9 mouse cellular contexts compared by ENCODE assay signal in genomic region chr17:29759963-29760362, GRCm38 (mm10). TPM values are rescaled to one million over a fixed set of nuclear protein-coding genes. Genes with fewer than 3 reads are reported as not detected.
DNase-seq lines count a peak whose midpoint lies in the region; ATAC-seq and TF ChIP-seq lines count a peak whose summit lies in the region.
"Had no signal": no experiment of that assay in that cellular context is flagged by ENCODE, and none has a peak within 500 bp of the region (broad histone marks: within the 10 kb centered on the region; RNA-seq: fewer than 3 reads in every experiment).

No protein-coding gene starts in this region.

- no peaks in the 10 kb centered on the region for H3K27me3 ChIP-seq in heart, adult 2 months (ENCODE audit: control insufficient read depth, insufficient read depth, low read length)
- H3K27me3 ChIP-seq in heart, embryonic 11.5 days (ENCODE audit: control insufficient read depth, insufficient read depth, low read length): no peaks in the 10 kb centered on the region
- no peaks in the 10 kb centered on the region for H3K27me3 ChIP-seq in testis, adult 2 months (ENCODE audit: control insufficient read depth, insufficient read depth, low read length)
- H3K27me3 ChIP-seq in intestine, embryonic 16.5 days (replicated peaks; ENCODE audit: control insufficient read depth, insufficient read depth, low read length): no peaks in the 10 kb centered on the region

- no peaks in the 10 kb centered on the region for H3K36me3 ChIP-seq in heart, adult 2 months (ENCODE audit: control insufficient read depth, insufficient read depth, low read length)
- no peaks in the 10 kb centered on the region for H3K36me3 ChIP-seq in heart, embryonic 11.5 days (ENCODE audit: control insufficient read depth, insufficient read depth, low read length)
- no peaks in the 10 kb centered on the region for H3K36me3 ChIP-seq in testis, adult 2 months (ENCODE audit: control insufficient read depth, insufficient read depth, low read length)
- H3K36me3 ChIP-seq in intestine, embryonic 16.5 days (ENCODE audit: control insufficient read depth, insufficient read depth, low read length): no peaks in the 10 kb centered on the region

- H3K9ac ChIP-seq in heart, adult 2 months (ENCODE audit: low read depth, low read length): no peak overlapping the region
- no peak overlapping the region for H3K9ac ChIP-seq in heart, embryonic 11.5 days (ENCODE audit: low read depth, low read length)
- H3K9ac ChIP-seq in intestine, embryonic 16.5 days (ENCODE audit: low read depth, low read length): no peak overlapping the region

- TF ChIP-seq EP300 in heart, adult 2 months (IDR thresholded peaks at IDR 0.05; ENCODE audit: insufficient read depth, low read depth, low read length): no peak

- ATAC-seq in heart, embryonic 11.5 days (replicated peaks; ENCODE audit: insufficient number of reproducible peaks, low FRiP score, low TSS enrichment): no peak
- ATAC-seq in intestine, embryonic 16.5 days: no peak
- no peak for ATAC-seq in megakaryocyte-erythroid progenitor cell, adult 5-6 weeks (replicated peaks; ENCODE audit: low FRiP score, low TSS enrichment, poor library complexity, severe bottlenecking)

- DNase-seq in heart, adult 2 months: peak; percentile 22 to 46
- no peak for DNase-seq in testis, postnatal 14 days (ENCODE audit: low spot score)
- peak; percentile 42 for DNase-seq in heart, postnatal 4 days
- no peak for DNase-seq in thymus, postnatal 14 days
- DNase-seq: liver had no signal

- H3K9me3 ChIP-seq in heart, embryonic 11.5 days (replicated peaks; ENCODE audit: control insufficient read depth, low read length): no peaks in the 10 kb centered on the region
- no peaks in the 10 kb centered on the region for H3K9me3 ChIP-seq in intestine, embryonic 16.5 days (ENCODE audit: control insufficient read depth, low read length)

- no peak for TF ChIP-seq CTCF in heart, adult 2 months (IDR thresholded peaks at IDR 0.05)
- TF ChIP-seq CTCF in testis, adult 2 months (IDR thresholded peaks at IDR 0.05; ENCODE audit: control insufficient read depth, insufficient read depth, insufficient replicate concordance, low read depth, low read length): no peak

- intact Hi-C loops in heart, adult 2 months (cut with DNase I): no loop called here

- peak overlapping the region; percentile 33; the same call in 1 of the 2 replicates for H3K27ac ChIP-seq in heart, adult 2 months
- no peak overlapping the region for H3K27ac ChIP-seq in heart, embryonic 11.5 days (ENCODE audit: low read depth, low read length)
- no peak overlapping the region for H3K27ac ChIP-seq in testis, adult 2 months (ENCODE audit: control insufficient read depth, insufficient read depth, low read depth, low read length)
- H3K27ac ChIP-seq in intestine, embryonic 16.5 days (ENCODE audit: low read length): no peak overlapping the region

- no peaks in the 10 kb centered on the region for H3K4me1 ChIP-seq in heart, adult 2 months (ENCODE audit: control insufficient read depth, insufficient read depth, low read length)
- no peaks in the 10 kb centered on the region for H3K4me1 ChIP-seq in heart, embryonic 11.5 days (ENCODE audit: control insufficient read depth, insufficient read depth, low read length)
- peaks cover 5% of the 10 kb centered on the region for H3K4me1 ChIP-seq in testis, adult 2 months (ENCODE audit: control insufficient read depth, insufficient read depth, low read length)
- H3K4me1 ChIP-seq in intestine, embryonic 16.5 days (ENCODE audit: control insufficient read depth, insufficient read depth, low read length): peaks cover 5% of the 10 kb centered on the region; the same call in 1 of the 2 replicates

- H3K79me2 ChIP-seq in heart, adult 2 months (replicated peaks; ENCODE audit: control insufficient read depth, insufficient read depth, low read length): no peaks in the 10 kb centered on the region

- H3K4me2 ChIP-seq in heart, embryonic 11.5 days: no peak overlapping the region
- no peak overlapping the region for H3K4me2 ChIP-seq in intestine, embryonic 16.5 days (ENCODE audit: low read depth, low read length)

- TF ChIP-seq POLR2A in heart, adult 2 months (IDR thresholded peaks at IDR 0.05; ENCODE audit: insufficient read depth, low read depth, low read length): no peak
- no peak for TF ChIP-seq POLR2A in testis, adult 2 months (IDR thresholded peaks at IDR 0.05; ENCODE audit: control insufficient read depth, low read depth, low read length)

- no peak overlapping the region; the same call in 1 of the 2 replicates for H3K4me3 ChIP-seq in heart, adult 2 months
- H3K4me3 ChIP-seq in heart, embryonic 11.5 days (ENCODE audit: low read depth, low read length): no peak overlapping the region
- H3K4me3 ChIP-seq in testis, adult 2 months (ENCODE audit: control insufficient read depth, low read depth, low read length): peak overlapping the region; percentile 33; the same call in 1 of the 2 replicates
- H3K4me3 ChIP-seq in intestine, embryonic 16.5 days (ENCODE audit: low read length): no peak overlapping the region

- 51% methylated on average over 19 of the region's 19 CpGs for WGBS in heart, adult 2 months
- 70% methylated on average over 19 of the region's 19 CpGs for WGBS in heart, embryonic 11.5 days (ENCODE audit: insufficient replicate concordance)
- WGBS in intestine, embryonic 16.5 days: 77% methylated on average over 19 of the region's 19 CpGs

RNA-seq across cellular contexts. Expression of gene Ccdc167, which starts 43.1 kb away (rescaled TPM):
- 10 to 100 TPM; 11.4 to 11.8 TPM for total RNA-seq in heart, adult 2 months (2021)
- 6.9 and 11.1 TPM in 2 replicates for polyA plus RNA-seq in heart, adult 2 months (2012; rRNA removed)
- 18.0 and 19.3 TPM in 2 replicates for polyA plus RNA-seq in heart, embryonic 11.5 days (2014; fragmentation: Nextera tagmentation; extraction: Ambion mirVana)
- polyA plus RNA-seq in testis, adult 2 months (2012; rRNA removed): 1.5 and 1.6 TPM in 2 replicates
- total RNA-seq in heart, postnatal 4 days (2021): 10 to 100 TPM; 15.3 to 18.4 TPM
- polyA plus RNA-seq in intestine, embryonic 16.5 days (2015; fragmentation: Nextera tagmentation; extraction: Ambion mirVana): 10.2 and 12.4 TPM in 2 replicates
- 20.4 and 22.0 TPM in 2 replicates for total RNA-seq in megakaryocyte-erythroid progenitor cell, adult 5-6 weeks (2014; fragmentation: Nextera tagmentation)
- 6.0 and 16.3 TPM in 2 replicates for total RNA-seq in megakaryocyte-erythroid progenitor cell, adult 5-6 weeks (2017)

Comparison
In these comparisons a context has a peak if more than half of its experiments do, and no peak if none do; other contexts are left out.
1. DNase-seq: peak in heart, adult 2 months (2 of 2) and heart, postnatal 4 days (single experiment); none in testis, postnatal 14 days (single experiment) and thymus, postnatal 14 days (single experiment).